Mouse (Mus musculus): Measurements from ENCODE around the gene Tmem87b.

The Tmem87b gene

DNA sequence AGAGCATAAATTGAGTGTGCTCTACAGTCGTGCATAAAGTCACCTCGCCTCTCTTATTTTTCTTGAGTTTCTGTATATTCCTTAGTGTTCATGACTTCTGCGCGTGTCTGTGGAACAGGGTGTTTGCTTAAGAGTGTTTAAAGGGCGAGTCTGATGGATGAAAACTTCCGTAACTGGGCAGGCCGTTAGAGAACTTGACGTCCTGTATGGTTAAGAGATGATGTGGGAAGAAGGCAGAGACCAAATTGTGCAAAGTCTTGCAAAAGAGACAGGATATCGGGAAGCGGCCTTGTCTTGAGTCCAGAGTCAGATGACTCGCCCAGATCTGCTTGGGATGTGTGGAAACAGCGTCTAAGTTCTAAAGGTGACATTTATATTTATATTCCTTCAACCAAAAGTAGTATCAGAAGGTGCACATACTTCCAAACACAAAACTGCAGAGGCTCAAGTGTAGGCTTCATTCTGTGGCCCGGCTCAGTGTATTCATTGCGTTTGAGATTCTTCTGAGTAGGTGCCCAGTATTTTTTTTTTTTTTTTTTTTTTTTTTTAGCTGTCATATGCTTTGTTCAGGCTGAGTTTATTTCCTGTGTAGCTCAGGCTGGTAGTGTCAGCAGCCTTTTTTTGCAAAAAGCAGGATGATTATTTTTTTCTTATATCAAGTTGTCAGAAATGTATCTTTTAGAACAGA is 1.2 kb downstream of the Tmem87b start:
- peak; percentile 21 for DNase-seq (ENCODE audit: low read depth, low spot score)

DNA sequence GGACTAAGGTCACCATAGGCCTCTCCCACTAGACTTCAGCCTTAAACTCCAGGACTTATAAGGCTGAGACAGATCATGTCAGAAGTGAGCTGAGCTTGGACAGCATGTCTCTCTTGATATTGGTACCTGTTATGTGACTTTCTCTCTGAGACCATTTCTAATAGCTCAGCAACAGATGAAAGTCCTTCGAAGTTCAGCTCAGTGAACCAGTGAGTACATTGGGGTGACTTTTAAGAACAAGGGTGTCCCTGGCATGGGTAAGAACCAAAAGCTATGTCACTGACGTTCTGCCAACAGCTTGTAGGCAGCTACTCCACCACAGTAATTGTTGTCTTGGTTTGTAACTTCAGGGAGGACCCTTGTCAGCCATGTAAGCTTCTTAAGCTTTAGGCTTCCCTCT is 2.7 kb downstream of the Tmem87b start:
- DNase-seq (ENCODE audit: low read depth, low spot score) = no peak

DNA sequence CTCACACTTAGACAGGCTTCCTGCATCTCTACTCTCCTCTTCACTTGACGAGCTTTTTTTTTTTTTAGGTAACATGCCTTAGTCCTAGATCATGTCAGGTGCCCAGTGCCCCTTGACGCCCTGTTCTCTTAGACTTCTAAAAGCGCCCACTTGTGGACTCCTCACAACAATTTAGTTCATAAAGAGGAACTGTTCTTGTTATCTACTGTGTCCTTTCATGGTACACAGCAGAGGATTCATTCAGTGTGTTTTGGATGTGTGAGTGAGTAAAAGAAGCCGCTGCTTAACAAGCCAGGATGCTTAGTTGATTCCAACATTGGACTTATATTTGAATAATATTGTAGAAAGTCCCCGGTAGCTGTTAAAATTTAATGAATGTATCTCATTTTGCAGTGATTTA is 6.0 kb downstream of the Tmem87b start:
- DNase-seq (ENCODE audit: low read depth, low spot score) = no peak

DNA sequence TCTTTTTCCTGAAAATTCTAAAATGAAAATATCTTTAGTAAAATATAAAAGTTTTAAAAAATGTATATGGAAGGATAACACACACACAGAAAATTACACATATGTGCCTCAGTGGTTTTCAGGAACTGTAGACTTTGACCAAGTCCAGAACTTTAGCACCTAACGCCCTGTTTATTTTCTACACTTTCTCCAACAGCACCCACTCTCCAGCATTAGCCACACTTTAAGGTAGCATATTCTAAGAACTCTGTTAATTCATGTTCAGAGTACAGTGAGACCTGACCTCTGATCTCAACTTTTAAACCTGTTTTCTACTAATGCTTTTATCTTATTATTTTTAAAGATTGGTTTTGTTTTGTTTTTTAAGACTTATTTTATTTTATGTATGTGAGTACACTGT is 9.9 kb downstream of the Tmem87b start:
- no peak for DNase-seq (ENCODE audit: low read depth, low spot score)

DNA sequence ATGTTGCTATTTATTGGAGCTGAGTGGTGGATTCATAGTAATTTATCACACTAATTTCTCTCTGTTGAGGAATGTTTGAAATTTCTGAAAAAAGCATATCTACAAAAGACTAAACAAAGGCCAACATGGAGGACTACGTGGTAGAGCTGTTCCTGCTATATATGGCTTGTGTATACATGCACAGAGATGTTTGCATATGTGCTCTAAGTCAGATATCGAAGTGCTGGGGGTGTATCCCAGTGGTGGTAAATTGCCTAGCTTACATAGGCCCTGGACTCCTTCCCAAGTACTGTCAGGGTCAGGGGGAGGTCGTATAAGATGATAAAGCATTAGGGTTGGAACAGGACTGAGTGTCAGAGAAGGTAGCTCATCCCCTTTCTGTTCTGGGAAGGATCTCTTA is 14.7 kb downstream of the Tmem87b start:
- no peak for DNase-seq (ENCODE audit: low read depth, low spot score)

DNA sequence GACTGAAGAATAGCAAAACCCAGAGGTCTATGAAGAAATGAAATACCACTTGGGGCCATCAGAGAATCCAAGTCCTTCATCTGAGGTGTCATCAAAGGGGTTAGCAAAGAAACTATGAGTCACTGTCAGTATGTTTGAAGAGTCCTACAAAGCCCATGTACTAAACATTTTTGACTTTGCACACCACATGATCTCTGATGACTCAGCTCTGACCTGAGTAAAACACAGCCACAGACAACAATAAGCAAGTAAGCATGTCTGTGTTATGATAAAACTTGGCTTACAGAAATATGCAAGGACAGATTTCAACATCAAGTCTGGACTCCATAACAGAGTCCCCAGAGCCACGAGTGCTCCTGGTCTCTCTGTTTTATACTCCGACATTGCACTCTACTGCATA is 15.1 kb downstream of the Tmem87b start:
- no peak for DNase-seq (ENCODE audit: low read depth, low spot score)

DNA sequence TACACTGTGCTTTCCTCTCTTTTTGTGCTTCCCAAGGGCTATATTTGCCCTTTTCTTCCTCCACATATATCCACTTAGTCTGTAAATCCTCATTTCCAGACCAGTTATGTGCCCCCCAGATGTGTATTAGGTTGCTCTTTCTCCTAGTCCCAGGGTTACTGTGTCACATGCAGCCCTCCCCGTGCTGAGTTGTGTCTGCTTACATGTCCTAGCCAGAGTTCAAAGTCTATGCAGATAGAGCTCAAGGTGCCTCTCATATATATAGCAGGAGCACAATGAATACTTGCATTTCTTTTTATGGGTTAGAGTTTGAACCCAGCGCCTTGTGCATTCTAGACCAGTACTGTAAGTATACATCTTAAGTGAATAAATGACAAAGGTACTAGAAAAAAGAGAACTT is 15.5 kb downstream of the Tmem87b start:
- DNase-seq (ENCODE audit: low read depth, low spot score) = no peak

DNA sequence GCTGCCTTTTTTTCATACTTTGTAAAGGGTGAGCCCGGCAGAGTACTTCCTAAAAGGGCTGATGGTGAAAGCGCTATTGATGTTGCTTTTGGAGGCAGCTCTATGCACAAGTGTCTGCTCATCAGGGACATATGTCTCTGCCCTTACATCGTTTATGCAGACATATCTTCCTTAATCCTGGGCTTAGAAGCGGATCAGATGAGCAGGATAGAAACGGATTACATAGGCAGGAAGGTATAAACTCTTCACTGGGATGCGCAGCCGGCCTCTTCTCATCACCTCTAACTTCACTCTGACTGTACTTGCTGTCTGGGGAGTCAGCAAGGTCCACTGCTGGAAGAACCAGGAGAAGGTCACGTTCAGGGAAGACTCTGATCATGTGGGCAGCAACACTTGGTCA is 19.6 kb downstream of the Tmem87b start:
- no peak for DNase-seq (ENCODE audit: low read depth, low spot score)

DNA sequence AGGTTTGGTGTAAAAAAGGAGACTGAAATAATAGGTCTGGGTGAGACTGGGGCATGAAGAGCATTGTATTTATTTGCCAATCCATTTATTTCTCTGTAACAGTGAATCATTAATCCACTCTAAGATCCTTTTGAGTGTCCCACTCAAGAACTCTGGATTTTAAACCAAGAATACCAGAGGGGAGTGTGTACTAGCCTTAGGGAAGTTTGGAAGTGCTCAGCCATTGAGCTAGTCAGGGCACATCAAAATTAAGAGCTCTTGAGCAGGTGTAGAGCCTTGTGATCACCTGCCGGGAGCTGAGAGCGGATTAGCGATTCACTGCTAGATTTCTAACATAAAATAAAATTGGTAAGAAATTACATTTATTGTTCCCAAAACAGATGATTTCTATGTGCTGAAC is 20.7 kb downstream of the Tmem87b start:
- no peak for DNase-seq (ENCODE audit: low read depth, low spot score)

DNA sequence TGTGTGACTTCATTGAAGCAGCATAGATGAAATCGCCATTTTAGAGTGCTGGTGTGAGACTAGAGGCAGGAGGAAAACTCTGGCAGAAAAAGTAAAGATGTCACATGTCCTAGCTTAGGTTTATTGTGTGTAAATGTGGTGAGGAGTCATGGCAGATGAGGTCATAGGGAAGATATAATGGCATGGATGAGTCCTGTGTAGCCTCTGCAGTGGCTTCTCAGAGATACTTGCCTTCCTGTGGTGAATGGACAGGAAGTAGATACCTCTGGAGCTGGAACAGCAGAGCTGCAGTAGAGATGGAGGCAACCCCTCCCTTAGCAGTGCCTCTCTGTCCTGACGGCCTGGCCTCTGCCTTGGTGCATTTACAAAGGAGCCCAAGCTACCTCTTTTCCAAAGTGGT is 21.6 kb downstream of the Tmem87b start:
- no peak for DNase-seq (ENCODE audit: low read depth, low spot score)

DNA sequence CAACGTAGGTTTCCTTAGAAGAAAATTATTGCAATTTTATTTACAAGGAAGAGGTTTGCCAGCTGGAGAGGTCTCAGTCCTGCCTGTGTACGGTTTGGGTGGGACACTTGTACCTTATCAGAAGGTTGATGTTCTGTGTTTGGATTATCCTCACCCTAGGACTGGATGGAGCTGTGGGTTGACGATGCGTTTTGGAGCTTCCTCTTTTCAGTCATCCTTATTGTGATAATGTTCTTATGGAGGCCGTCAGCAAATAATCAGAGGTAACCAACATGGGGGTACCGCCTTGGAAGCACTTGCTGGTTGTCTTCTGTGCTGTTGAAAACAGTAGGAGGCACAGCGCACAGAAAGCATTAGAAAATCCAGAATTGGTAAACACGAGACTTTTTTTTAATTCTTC is 24.5 kb downstream of the Tmem87b start:
- no peak for DNase-seq (ENCODE audit: low read depth, low spot score)

DNA sequence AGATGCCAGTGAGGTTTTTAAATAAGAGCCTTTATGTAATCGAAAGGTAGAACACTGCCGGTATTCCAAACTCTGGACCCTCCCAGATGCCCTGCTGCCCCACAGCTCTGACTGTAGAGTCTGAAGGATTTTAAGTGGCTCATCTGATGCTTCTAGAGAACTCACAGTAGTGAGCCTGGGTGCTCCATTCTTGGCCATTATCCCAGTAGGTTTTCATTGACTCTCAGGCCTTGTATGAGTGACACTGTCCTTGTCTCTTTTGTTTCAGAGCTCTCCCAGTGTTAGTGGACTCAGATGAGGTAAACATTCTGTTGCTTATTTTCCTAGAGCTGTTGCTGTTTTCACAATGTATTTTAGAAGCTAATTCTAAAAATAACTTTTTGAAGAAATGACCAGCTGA is 32.1 kb downstream of the Tmem87b start:
- no peak for DNase-seq (ENCODE audit: low read depth, low spot score)

DNA sequence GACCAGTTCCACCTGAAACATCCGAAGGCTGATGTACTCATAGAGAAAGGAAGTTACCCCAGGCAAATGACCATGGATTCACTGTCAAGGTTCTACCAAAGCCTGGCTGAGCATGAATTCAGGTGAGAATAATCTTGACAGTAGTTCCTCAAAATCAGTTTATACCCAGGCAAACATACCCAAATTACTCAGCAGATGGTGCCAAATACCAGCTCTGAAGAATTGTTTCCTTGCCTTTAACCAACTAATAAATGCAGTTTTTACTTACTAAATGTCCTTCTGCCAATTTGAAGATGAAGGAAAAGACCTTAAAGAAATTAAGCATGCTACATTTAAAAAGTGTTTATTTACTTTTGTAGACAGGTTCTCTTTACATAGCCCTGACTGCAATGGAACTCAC is 38.8 kb downstream of the Tmem87b start:
- no peak for DNase-seq (ENCODE audit: low read depth, low spot score)

DNA sequence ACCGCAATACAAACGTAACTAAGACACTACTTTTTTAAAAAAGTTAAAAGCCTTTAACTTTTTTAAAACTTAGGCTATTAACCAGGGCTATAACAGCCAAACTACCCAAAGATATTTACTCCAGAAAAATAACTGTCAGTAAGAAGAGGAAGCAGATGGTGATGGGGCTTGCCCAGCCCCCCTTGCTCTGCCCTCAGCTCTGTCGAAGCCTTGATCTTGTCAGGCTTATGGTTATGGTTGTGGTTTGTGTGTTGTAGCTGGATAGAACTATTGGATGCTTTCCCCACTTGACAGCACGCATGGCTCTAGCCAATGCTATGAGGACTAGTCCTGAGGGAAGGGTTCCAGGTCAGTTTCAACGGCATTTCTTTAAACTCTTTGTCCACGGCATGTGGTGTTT is 41.0 kb downstream of the Tmem87b start:
- DNase-seq (ENCODE audit: low read depth, low spot score) = no peak

DNA sequence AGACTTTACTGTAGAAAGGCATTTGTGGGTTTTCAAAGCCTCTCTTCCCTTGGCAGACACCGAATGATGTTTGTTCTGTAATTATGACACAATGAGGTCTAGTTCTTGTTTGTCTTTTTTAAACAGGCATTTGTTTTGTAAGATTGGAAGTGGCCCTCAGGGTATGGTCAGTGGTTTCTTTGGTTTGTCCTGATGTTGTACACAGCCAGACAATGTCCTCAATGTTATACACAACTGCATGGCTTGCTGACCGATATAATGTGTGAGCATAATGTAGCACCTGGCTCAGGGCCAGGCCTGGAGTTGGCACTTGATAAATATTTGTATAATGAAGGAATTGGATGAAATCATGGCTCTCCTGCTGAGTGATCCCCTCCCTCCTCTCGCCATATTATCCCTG is 41.9 kb downstream of the Tmem87b start:
- DNase-seq (ENCODE audit: low read depth, low spot score) = no peak

DNA sequence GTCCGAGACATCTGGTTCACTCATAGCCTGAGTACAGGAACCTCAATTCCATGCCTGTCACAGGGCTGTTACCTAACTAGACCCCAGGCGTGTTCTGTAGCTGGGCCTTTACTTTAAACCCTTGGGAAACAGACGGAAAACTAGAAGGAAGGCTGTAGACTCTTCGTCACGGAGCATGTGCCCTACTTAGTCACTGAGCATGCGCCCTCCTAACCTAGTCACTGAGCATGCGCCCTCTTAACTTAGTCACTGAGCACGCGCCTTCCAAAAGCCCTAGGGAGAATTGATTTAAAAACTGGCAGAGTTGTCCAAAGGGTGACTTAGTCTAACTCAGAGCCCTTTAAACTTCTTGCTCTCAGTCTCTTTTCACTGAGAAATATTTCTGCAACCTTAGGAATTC is 44.7 kb downstream of the Tmem87b start, which contains the start of gene Fbln7:
Gene Fbln7 (plus strand): TSS at position 346 of the 400 bp plus-strand sequence.
- no peak for DNase-seq (ENCODE audit: low read depth, low spot score)

DNA sequence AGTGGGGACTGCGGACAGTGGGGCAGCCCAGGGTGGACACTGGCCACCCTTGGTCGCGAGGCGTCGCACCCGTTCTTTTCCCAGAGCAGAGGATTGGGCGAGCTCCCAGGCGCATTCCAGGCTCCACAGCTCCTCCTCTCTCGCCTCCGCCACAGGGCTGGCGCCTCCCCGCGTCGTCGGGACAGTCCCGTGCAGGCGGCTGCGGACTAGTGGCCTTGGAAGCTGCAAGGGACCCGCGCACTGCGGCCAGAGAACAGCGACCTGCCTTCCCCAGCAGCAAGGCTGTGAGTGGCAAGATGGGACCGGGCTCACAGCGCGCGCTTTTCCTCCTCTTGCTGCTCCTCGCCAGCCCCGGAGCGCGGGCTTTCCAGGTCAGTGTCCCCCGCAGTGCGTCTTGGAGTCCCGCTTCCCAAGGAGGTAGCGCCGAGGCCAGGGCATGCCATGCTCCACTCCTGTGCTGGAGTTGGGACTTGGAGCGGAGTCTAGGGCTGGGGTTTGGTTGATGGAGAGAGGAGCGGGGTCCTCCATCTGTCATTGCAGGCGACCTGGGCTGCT is 45.9 kb downstream of the Tmem87b start:
- DNase-seq (ENCODE audit: low read depth, low spot score) = no peak

DNA sequence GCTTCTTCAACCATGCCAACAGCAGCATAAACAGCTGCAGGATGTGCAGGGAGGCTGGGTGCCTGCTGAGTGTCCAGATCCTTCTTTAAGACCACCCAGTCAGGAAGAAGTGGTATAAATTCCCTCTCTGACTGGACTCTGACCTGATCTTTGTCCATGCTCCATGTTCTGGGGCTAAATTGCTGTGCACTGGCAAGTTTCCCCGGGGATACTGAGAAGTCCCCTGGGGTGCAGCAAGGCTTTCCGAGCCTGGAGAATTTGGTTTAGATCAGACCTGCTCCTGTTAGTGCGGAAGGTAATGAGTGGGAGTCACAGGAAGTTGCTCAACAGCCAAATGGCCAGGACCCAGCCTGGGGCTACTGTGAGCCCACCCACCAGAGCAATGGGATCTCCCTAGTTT is 47.1 kb downstream of the Tmem87b start:
- DNase-seq (ENCODE audit: low read depth, low spot score) = no peak

DNA sequence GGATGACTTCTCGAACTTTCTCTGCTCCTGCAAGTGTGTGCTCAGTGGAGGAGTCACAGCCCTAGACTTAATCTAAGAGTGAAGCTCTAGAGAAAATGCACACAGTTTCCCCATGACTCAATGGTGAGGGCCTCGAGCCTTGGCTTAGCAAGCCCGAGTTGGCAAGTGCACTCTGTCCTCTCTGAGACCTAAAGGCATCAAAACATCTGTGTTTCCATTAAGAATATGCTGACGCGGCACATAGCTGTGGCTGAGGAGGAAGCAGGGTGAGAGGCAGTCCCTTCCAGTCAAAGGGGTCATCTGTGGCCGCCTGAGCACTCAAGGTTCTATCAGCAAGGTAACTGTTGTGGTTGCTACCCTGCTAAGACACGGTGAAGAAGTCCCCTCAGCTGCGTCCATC is 53.7 kb downstream of the Tmem87b start:
- no peak for DNase-seq (ENCODE audit: low read depth, low spot score)

DNA sequence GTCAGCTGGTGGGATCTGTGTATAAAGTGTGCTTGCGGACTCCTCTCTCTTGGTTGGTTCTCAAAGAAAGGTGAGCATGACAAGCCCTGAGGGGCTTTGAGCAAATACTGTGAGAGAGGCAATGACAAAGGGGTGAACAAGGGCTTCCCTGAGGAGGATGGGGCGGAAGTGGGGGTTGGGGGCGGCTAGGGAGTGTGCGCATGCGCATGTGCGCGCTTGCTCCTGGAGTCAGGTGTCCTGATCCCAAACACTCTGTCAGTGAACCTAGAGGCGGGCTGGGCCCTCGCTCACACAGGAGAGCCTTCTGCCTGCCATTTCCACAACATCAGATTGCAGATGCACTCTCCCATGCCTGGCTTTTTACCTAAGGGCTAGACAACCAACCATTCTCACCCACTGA is 54.3 kb downstream of the Tmem87b start:
- no peak for DNase-seq (ENCODE audit: low read depth, low spot score)

DNA sequence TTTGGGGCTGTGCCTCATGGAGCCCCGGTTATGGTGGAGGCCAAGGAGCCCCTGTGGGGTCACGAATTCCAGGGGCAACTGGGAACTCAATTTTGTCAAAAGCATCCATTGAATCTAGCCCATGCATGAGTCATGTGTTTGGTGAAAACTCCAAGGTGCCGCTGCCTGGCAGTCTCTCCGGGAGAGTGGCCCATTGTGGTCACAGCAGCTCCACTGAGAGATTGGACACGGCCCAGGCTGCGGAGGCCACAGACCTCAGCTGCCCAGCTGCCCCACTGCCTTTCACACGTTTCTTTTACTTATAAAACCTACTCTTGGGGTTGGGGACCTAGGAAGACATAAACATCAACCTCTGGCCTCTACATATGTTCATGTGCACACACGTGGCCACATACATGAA is 57.6 kb downstream of the Tmem87b start:
- DNase-seq (ENCODE audit: low read depth, low spot score) = no peak

DNA sequence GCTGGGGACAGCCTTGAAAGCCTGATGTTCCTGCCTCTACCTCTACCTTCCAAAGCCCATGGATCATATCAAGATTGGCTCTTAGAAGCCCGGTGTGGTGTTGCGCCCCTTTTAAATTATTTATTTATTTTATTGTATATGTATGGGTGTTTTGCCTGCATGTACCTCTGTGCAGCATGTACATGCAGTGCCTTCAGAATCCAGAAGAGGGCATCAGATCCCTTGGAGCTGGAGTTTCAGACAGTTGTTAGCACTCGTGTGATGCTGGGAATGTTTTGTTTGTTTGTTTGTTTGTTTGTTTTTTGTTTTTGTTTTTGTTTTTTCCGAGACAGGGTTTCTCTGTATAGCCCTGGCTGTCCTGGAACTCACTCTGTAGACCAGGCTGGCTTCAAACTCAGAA is 63.3 kb downstream of the Tmem87b start:
- DNase-seq (ENCODE audit: low read depth, low spot score) = no peak

DNA sequence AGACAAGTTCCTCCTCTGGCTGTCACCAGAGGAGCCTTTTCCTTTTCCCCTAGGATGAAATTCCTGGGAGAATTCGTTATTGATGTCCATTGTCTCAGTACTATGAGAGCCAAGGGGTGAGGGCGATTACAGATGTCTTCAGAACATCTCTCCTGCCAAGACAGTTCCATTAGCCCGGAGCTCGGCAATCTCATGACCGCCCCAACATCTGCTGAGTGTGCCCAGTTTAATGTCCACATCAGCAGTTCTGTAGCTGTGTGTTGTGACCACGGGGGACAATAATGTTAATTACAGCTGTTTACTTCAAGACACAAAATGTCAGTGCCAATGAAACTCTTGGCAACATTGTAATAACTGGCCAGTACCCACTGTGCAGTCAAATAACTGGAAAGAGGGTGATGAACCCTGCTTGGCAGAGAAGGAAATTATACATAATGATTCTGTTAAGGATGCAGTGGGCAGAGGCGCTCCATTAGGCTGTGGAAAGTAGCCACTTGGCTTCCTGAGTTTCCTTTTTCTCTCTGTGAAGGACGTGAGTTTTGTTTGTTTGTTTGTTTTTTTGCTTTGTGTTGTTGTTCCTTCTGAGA is 67.4 kb downstream of the Tmem87b start:
- no peak for DNase-seq (ENCODE audit: low read depth, low spot score)

Measured in telencephalon, adult 2 months (tissue).